Mouse (Mus musculus): ENCODE data around the gene Selenom. TPM values are rescaled to one million over a fixed set of nuclear protein-coding genes. Genes with fewer than 3 reads are reported as not detected.

Selenom gene
- polyA plus RNA-seq, 1 experiment = 40.8 TPM

- TF ChIP-seq CTCF (IDR thresholded peaks at IDR 0.05; ENCODE audit: borderline replicate concordance, control insufficient read depth, extremely low read depth, insufficient read depth, low read length, poor library complexity) = no peak
- no peak for TF ChIP-seq POLR2A (IDR thresholded peaks at IDR 0.05; ENCODE audit: control insufficient read depth, extremely low read depth, insufficient read depth, low read length, poor library complexity)
- Histone ChIP-seq H3K27ac (ENCODE audit: control insufficient read depth, insufficient read depth, low read length) (no peak overlapping the region), H3K4me1 (replicated peaks; ENCODE audit: control insufficient read depth, insufficient read depth, low read length) (peaks cover 5% of the 10 kb centered on the region), H3K36me3 (ENCODE audit: control insufficient read depth, insufficient read depth, low read length) (no peaks in the 10 kb centered on the region), H3K27me3 (ENCODE audit: control insufficient read depth, insufficient read depth, low read length) (no peaks in the 10 kb centered on the region), H3K4me3 (ENCODE audit: control insufficient read depth, insufficient read depth, low read length) (no peak overlapping the region)
- DNase-seq = no peak
- 96% methylated on average over 17 of the region's 17 CpGs for WGBS
Measured at GRCm38 (mm10) chr11:3522285-3523000, 8.0 kb downstream of the Selenom start.

- no peak overlapping the region for H3K4me3 ChIP-seq (ENCODE audit: control insufficient read depth, insufficient read depth, low read length)
- H3K4me1 ChIP-seq (replicated peaks; ENCODE audit: control insufficient read depth, insufficient read depth, low read length) = no peaks in the 10 kb centered on the region
- WGBS = 98% methylated on average over 7 of the region's 7 CpGs
- no peak for DNase-seq
- H3K27me3 ChIP-seq (ENCODE audit: control insufficient read depth, insufficient read depth, low read length) = no peaks in the 10 kb centered on the region
- no peaks in the 10 kb centered on the region for H3K36me3 ChIP-seq (ENCODE audit: control insufficient read depth, insufficient read depth, low read length)
- TF ChIP-seq CTCF (IDR thresholded peaks at IDR 0.05; ENCODE audit: borderline replicate concordance, control insufficient read depth, extremely low read depth, insufficient read depth, low read length, poor library complexity) (no peak), POLR2A (IDR thresholded peaks at IDR 0.05; ENCODE audit: control insufficient read depth, extremely low read depth, insufficient read depth, low read length, poor library complexity) (no peak)
- no peak overlapping the region for H3K27ac ChIP-seq (ENCODE audit: control insufficient read depth, insufficient read depth, low read length)
Measured at GRCm38 (mm10) chr11:3523840-3524582, 9.5 kb downstream of the Selenom start.

- Histone ChIP-seq H3K27me3 (ENCODE audit: control insufficient read depth, insufficient read depth, low read length) (no peaks in the 10 kb centered on the region), H3K36me3 (ENCODE audit: control insufficient read depth, insufficient read depth, low read length) (peaks cover 10% of the 10 kb centered on the region; the same call in 1 of the 2 replicates), H3K4me3 (ENCODE audit: control insufficient read depth, insufficient read depth, low read length) (no peak overlapping the region), H3K27ac (ENCODE audit: control insufficient read depth, insufficient read depth, low read length) (no peak overlapping the region), H3K4me1 (replicated peaks; ENCODE audit: control insufficient read depth, insufficient read depth, low read length) (no peaks in the 10 kb centered on the region)
- no peak for DNase-seq
- 97% methylated on average over 4 of the region's 4 CpGs for WGBS
- TF ChIP-seq CTCF (IDR thresholded peaks at IDR 0.05; ENCODE audit: borderline replicate concordance, control insufficient read depth, extremely low read depth, insufficient read depth, low read length, poor library complexity) (no peak), POLR2A (IDR thresholded peaks at IDR 0.05; ENCODE audit: control insufficient read depth, extremely low read depth, insufficient read depth, low read length, poor library complexity) (no peak)
Measured at GRCm38 (mm10) chr11:3525560-3525959, 11.1 kb downstream of the Selenom start.

- WGBS = 96% methylated on average over 9 of the region's 9 CpGs
- Histone ChIP-seq H3K4me3 (ENCODE audit: control insufficient read depth, insufficient read depth, low read length) (no peak overlapping the region), H3K27ac (ENCODE audit: control insufficient read depth, insufficient read depth, low read length) (no peak overlapping the region), H3K4me1 (replicated peaks; ENCODE audit: control insufficient read depth, insufficient read depth, low read length) (no peaks in the 10 kb centered on the region), H3K36me3 (ENCODE audit: control insufficient read depth, insufficient read depth, low read length) (peaks cover 10% of the 10 kb centered on the region; the same call in 1 of the 2 replicates), H3K27me3 (ENCODE audit: control insufficient read depth, insufficient read depth, low read length) (no peaks in the 10 kb centered on the region)
- TF ChIP-seq POLR2A (IDR thresholded peaks at IDR 0.05; ENCODE audit: control insufficient read depth, extremely low read depth, insufficient read depth, low read length, poor library complexity) (no peak), CTCF (IDR thresholded peaks at IDR 0.05; ENCODE audit: borderline replicate concordance, control insufficient read depth, extremely low read depth, insufficient read depth, low read length, poor library complexity) (no peak)
- no peak for DNase-seq
Measured at GRCm38 (mm10) chr11:3526207-3526606, 11.7 kb downstream of the Selenom start.

GRCm38 (mm10) chr11:3526979-3527738, 12.7 kb downstream of the Selenom start:
- no peak for DNase-seq
- Histone ChIP-seq H3K4me3 (ENCODE audit: control insufficient read depth, insufficient read depth, low read length) (no peak overlapping the region), H3K27me3 (ENCODE audit: control insufficient read depth, insufficient read depth, low read length) (no peaks in the 10 kb centered on the region), H3K36me3 (ENCODE audit: control insufficient read depth, insufficient read depth, low read length) (peaks cover 10% of the 10 kb centered on the region; the same call in 1 of the 2 replicates), H3K4me1 (replicated peaks; ENCODE audit: control insufficient read depth, insufficient read depth, low read length) (no peaks in the 10 kb centered on the region), H3K27ac (ENCODE audit: control insufficient read depth, insufficient read depth, low read length) (no peak overlapping the region)
- 98% methylated on average over 24 of the region's 24 CpGs for WGBS
- TF ChIP-seq CTCF (IDR thresholded peaks at IDR 0.05; ENCODE audit: borderline replicate concordance, control insufficient read depth, extremely low read depth, insufficient read depth, low read length, poor library complexity) (no peak), POLR2A (IDR thresholded peaks at IDR 0.05; ENCODE audit: control insufficient read depth, extremely low read depth, insufficient read depth, low read length, poor library complexity) (no peak)

- no peaks in the 10 kb centered on the region for H3K4me1 ChIP-seq (replicated peaks; ENCODE audit: control insufficient read depth, insufficient read depth, low read length)
- H3K4me3 ChIP-seq (ENCODE audit: control insufficient read depth, insufficient read depth, low read length) = no peak overlapping the region
- no peak overlapping the region for H3K27ac ChIP-seq (ENCODE audit: control insufficient read depth, insufficient read depth, low read length)
- H3K36me3 ChIP-seq (ENCODE audit: control insufficient read depth, insufficient read depth, low read length) = peaks cover 10% of the 10 kb centered on the region; the same call in 1 of the 2 replicates
- no peaks in the 10 kb centered on the region for H3K27me3 ChIP-seq (ENCODE audit: control insufficient read depth, insufficient read depth, low read length)
- TF ChIP-seq POLR2A (IDR thresholded peaks at IDR 0.05; ENCODE audit: control insufficient read depth, extremely low read depth, insufficient read depth, low read length, poor library complexity) = no peak
- no peak for TF ChIP-seq CTCF (IDR thresholded peaks at IDR 0.05; ENCODE audit: borderline replicate concordance, control insufficient read depth, extremely low read depth, insufficient read depth, low read length, poor library complexity)
- WGBS = 94% methylated on average over 8 of the region's 8 CpGs
- DNase-seq = no peak
Measured at GRCm38 (mm10) chr11:3527766-3528165, 13.3 kb downstream of the Selenom start.
